Mouse (Mus musculus) limb, embryonic 13.5 days (tissue): ENCODE results near the gene Rbm48. TPM values are rescaled to one million over a fixed set of nuclear protein-coding genes. Genes with fewer than 3 reads are reported as not detected.
A peak's percentile ranks its signal among the peaks of the same experiment; 100 is the strongest.
"Not testable (repeated sequence)": the region's sequence is repeated elsewhere in the genome, so short reads cannot be mapped to it uniquely, and the experiment has no call there.

Experiments
- ATAC-seq: fragments of 200-750 bp; cut with Nextera tagmentation; 2 replicates; pipeline ENCODE4 v1.8.0; 2017; ENCODE audit warnings: low read depth, moderate number of reproducible peaks, moderate TSS enrichment; ENCODE audit not compliant: low FRiP score
- H3K27ac ChIP-seq: fragments of 300-500 bp; sonication (generic); 2 replicates; pipeline ENCODE4 v1.5.1; 2015; ENCODE audit warnings: inconsistent platforms, mild to moderate bottlenecking, moderate library complexity
- H3K27me3 ChIP-seq: fragments of 300-500 bp; sonication (generic); 2 replicates; pipeline ENCODE4 v1.6.1; 2015; ENCODE audit warnings: mild to moderate bottlenecking, inconsistent platforms
- H3K36me3 ChIP-seq: fragments of 300-500 bp; sonication (generic); 2 replicates; pipeline ENCODE4 v1.6.1; 2015; ENCODE audit warnings: inconsistent platforms, mild to moderate bottlenecking, moderate library complexity
- H3K4me1 ChIP-seq: fragments of 300-500 bp; sonication (generic); 2 replicates; pipeline ENCODE4 v1.6.1; 2015; ENCODE audit warnings: inconsistent platforms
- H3K4me2 ChIP-seq: fragments of 300-500 bp; sonication (generic); replicated peaks from 2 replicates; pipeline ENCODE4 v1.6.1; 2015; ENCODE audit warnings: inconsistent platforms, mild to moderate bottlenecking, moderate library complexity
- H3K4me3 ChIP-seq: fragments of 300-500 bp; sonication (generic); 2 replicates; pipeline ENCODE4 v1.5.1; 2015; ENCODE audit warnings: moderate library complexity, mild to moderate bottlenecking, inconsistent platforms
- H3K9ac ChIP-seq: fragments of 300-500 bp; sonication (generic); 2 replicates; pipeline ENCODE4 v1.6.1; 2015; ENCODE audit warnings: mild to moderate bottlenecking, inconsistent platforms
- H3K9me3 ChIP-seq: fragments of 300-500 bp; sonication (generic); 2 replicates; pipeline ENCODE4 v1.6.1; 2016; ENCODE audit warnings: inconsistent platforms
- WGBS: fragments of 180-500 bp; shearing (Covaris S2); methylation state at CpG from one replicate; pipeline ENCODE4 v1.1.7; 2015; 5-methylcytosine and 5-hydroxymethylcytosine counted together
- polyA plus RNA-seq: library from polyadenylated mRNA; unstranded; fragments of >200 nt; fragmentation: Nextera tagmentation; extraction: Ambion mirVana; gene quantifications from 2 replicates; pipeline ENCODE4 v1.2.1, GENCODE M21; 2015

Gene Rbm48
- polyA plus RNA-seq = 14.2 and 17.4 TPM in 2 replicates

DNA sequence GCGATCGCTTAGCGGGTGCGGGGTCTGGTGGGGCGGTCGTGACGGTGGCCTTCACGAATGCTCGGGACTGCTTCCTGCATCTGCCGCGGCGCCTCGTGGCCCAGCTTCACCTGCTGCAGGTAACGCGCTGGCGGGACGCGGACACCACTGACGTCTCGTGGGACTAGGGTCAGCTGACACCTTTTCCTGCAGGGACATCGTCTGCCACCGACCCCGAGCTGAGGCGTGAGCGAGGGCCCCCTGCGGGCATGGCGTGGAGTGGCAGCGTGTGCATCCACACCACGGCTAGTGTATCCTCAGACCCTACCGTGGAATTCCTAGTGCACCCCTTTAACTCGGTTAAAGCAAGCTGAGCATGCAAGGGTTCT, at the start of gene Rbm48:
Rbm48 (minus strand) TSS at position 187 of the 368 bp plus-strand sequence.
- H3K9ac ChIP-seq = peak within 1 kb of the TSS; percentile 79
- H3K4me1 ChIP-seq = peaks cover 16% of the 10 kb centered on the region
- peak within 1 kb of the TSS; percentile 58; the same call in 1 of the 2 replicates for H3K27ac ChIP-seq
- H3K27me3 ChIP-seq = no peaks in the 10 kb centered on the region
- peak within 1 kb of the TSS; percentile 83 for H3K4me3 ChIP-seq
- no peaks in the 10 kb centered on the region for H3K9me3 ChIP-seq
- WGBS = 0% methylated on average over 31 of the region's 31 CpGs
- peak within 1 kb of the TSS; percentile 89 for H3K4me2 ChIP-seq
- ATAC-seq = peak; percentile 86
- H3K36me3 ChIP-seq = peaks cover 9% of the 10 kb centered on the region

DNA sequence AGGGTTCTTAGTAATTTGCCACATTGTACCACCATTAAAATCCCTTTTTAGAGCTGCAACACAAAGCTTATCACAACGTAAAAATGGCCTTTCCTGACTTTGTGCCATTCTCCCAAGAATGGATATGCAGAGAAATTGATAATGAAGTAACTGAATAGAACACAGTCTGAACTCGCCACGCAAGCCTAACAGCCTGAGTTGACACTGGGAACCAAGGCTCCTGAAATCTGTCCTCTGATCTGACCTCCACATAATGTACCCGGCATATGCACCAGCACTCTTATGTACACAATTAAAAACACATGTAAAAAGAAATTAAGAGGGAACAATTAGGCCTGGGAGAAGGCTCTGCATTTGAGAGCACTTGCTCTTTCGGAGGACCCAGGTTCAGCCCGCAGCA, 48.9 kb upstream of the Rbm48 start:
- Histone ChIP-seq H3K9me3 (no peaks in the 10 kb centered on the region), H3K4me1 (peaks cover 11% of the 10 kb centered on the region), H3K27me3 (no peaks in the 10 kb centered on the region), H3K36me3 (peaks cover 37% of the 10 kb centered on the region), H3K27ac (no peak overlapping the region), H3K4me3 (no peak overlapping the region), H3K9ac (peak overlapping the region; percentile 21; the same call in 1 of the 2 replicates), H3K4me2 (peak overlapping the region; percentile 12)
- no peak for ATAC-seq
- WGBS = 50% methylated on average over 6 of the region's 6 CpGs

DNA sequence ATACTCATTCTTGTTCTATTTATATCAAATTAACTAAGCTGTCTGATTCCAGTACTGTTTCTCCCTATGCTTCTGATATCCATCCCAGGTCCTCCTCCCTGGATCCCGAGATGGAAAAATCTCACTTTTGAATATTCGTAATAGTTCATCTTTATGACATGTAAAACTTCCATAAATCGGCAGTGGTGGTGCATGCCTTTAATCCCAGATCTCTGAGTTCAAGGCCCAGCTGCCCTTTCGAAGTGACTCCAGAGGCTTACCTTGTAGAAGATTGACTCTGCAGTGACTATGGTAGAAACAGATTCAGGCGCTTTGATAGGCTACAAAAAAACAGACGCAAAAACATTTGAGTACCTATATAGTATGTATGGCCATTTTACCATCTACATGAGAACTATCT, 48.2 kb upstream of the Rbm48 start:
- Histone ChIP-seq H3K9ac (no peak overlapping the region), H3K36me3 (peaks cover 40% of the 10 kb centered on the region), H3K4me3 (no peak overlapping the region), H3K27ac (no peak overlapping the region), H3K27me3 (no peaks in the 10 kb centered on the region), H3K4me1 (peaks cover 11% of the 10 kb centered on the region), H3K9me3 (no peaks in the 10 kb centered on the region), H3K4me2 (no peak overlapping the region)
- WGBS = 90% methylated on average over 6 of the region's 6 CpGs
- ATAC-seq = no peak

DNA sequence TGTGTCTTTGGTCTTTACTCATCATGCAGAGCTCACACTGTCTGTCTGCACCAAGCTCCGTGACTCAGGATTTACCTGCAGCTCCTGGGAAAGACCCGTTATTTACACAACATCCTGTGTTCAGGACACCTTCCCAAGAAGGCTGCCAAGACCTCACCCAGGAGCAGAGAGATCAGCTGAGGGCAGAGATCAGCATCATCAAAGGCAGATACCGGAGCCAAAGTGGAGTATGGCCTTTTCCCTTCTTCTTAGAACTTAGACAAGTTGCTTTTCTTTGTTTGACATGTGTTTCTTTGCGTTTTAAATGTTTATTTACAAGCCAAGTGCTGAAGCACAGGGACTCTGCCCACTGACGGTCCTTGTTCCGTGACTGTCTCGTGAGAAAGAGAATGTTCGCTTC, 38.9 kb upstream of the Rbm48 start:
- ATAC-seq = no peak
- H3K9me3 ChIP-seq = no peaks in the 10 kb centered on the region
- WGBS = 80% methylated on average over 8 of the region's 8 CpGs

DNA sequence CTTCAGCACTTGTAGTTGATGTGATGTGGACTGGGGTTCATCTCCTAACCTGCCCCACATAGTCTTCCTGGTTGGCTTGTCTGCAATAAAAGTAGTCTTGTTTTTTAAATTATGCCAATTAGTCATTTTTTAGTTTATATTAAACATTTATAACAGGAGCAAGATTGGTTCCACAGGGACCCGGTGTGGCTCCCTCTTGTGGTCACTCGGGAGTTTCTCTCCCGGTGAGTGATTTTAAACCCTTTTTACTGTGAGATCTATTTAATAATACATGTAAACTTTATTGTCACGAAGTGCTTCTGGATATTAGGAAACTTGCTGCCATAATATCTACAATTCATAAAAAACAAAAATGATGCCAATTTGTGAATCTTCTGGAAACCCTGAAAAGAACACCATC, 37.6 kb upstream of the Rbm48 start:
- ATAC-seq = no peak
- Histone ChIP-seq H3K9ac (no peak overlapping the region), H3K9me3 (no peaks in the 10 kb centered on the region), H3K27ac (no peak overlapping the region), H3K4me1 (peaks cover 8% of the 10 kb centered on the region), H3K4me2 (no peak overlapping the region), H3K36me3 (peaks cover 29% of the 10 kb centered on the region), H3K27me3 (no peaks in the 10 kb centered on the region), H3K4me3 (no peak overlapping the region)
- WGBS = 69% methylated on average over 4 of the region's 4 CpGs

More for the DNA sequence above, 38.9 kb upstream of the Rbm48 start:
- H3K27me3 ChIP-seq = no peaks in the 10 kb centered on the region
- no peak overlapping the region for H3K4me2 ChIP-seq
- peaks cover 24% of the 10 kb centered on the region for H3K36me3 ChIP-seq
- no peak overlapping the region for H3K4me3 ChIP-seq
- H3K27ac ChIP-seq = no peak overlapping the region
- H3K4me1 ChIP-seq = peaks cover 8% of the 10 kb centered on the region
- H3K9ac ChIP-seq = no peak overlapping the region

DNA sequence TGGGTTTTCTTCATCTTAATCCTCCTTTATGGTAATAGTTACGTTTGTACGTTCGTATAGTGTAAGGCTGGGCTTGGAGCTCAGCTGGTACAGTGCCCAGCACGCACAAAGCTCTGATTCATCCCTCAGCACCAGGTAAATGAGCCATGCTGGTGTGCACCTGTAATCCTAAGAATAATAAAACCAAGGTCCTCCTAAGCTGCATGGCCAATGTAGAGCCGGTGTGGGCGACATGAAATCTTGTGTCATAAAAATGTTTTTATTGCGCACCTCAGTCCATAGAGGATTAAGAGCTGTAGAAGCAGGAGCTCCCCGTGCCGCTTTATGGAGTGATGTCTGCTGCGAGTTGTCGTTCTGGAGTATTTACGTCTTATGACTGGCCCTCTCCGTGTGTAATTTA, 36.9 kb upstream of the Rbm48 start:
- H3K4me2 ChIP-seq = no peak overlapping the region
- no peak overlapping the region for H3K9ac ChIP-seq
- peak; percentile 59; the same call in 1 of the 2 replicates for ATAC-seq
- no peaks in the 10 kb centered on the region for H3K27me3 ChIP-seq
- H3K4me1 ChIP-seq = peaks cover 8% of the 10 kb centered on the region
- no peaks in the 10 kb centered on the region for H3K9me3 ChIP-seq
- peaks cover 29% of the 10 kb centered on the region for H3K36me3 ChIP-seq
- no peak overlapping the region for H3K4me3 ChIP-seq
- WGBS = 72% methylated on average over 13 of the region's 13 CpGs
- H3K27ac ChIP-seq = no peak overlapping the region

DNA sequence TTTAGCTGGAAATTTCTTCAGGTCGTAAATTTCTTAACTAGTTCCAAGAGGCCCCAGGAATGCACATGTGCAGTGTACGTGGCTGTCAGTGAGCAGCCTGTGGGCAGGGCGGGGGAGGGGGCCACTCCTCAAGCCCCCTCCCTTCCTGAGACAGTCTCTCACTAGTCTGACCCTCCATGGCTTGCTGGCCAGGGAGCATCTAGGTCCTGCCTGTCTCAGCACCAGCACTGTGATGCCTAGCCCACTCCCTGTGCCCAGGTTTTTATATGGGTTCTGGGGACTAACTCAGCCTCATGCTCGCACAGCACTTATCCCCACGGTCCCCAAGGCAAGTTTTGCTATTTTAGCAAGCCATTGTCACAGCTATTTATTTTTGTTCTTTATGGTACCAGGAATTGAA, 35.9 kb upstream of the Rbm48 start:
- peaks cover 32% of the 10 kb centered on the region for H3K36me3 ChIP-seq
- ATAC-seq = no peak
- H3K27me3 ChIP-seq = no peaks in the 10 kb centered on the region
- H3K4me2 ChIP-seq = no peak overlapping the region
- H3K9me3 ChIP-seq = no peaks in the 10 kb centered on the region
- no peak overlapping the region for H3K27ac ChIP-seq
- H3K9ac ChIP-seq = no peak overlapping the region
- H3K4me1 ChIP-seq = peaks cover 8% of the 10 kb centered on the region
- H3K4me3 ChIP-seq = no peak overlapping the region
- 49% methylated on average over 5 of the region's 5 CpGs for WGBS

DNA sequence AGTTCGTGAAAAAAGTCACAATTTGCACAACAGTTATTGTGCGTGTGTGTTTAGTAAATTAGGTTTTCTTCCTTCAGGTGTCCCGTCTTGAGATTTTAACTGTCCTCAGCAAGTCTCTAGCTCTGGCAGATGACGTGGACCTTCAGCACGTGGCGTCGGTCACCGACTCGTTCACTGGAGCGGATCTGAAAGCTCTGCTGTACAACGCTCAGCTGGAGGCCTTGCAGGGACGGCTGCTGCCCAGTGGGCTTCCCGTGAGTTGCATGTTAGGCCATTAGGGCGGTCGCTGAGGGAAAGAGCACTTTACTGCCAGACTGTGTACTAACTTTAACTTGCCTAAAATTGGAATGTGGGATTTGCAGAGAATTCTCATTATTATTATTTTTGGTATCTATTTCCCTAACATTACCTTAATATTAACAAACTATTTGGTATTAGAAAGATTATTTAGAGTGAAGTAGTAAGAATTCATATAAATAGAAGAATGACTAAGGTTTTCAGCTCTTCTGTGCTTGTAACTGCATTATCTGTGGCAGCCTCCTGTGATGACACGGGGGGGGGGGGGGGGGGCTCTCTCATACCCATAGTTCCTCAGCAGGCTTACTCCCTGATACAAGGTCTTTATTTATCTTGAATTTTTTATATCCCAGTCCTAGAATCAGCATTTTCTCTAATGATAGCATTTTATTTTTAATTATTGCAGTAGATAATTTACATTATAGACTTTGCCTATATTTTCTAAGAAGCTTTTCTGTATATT, 35.3 kb upstream of the Rbm48 start:
- Histone ChIP-seq H3K36me3 (peaks cover 37% of the 10 kb centered on the region), H3K9me3 (no peaks in the 10 kb centered on the region), H3K9ac (no peak overlapping the region), H3K27ac (no peak overlapping the region), H3K4me1 (peaks cover 8% of the 10 kb centered on the region), H3K27me3 (no peaks in the 10 kb centered on the region), H3K4me3 (no peak overlapping the region), H3K4me2 (no peak overlapping the region)
- WGBS = 53% methylated on average over 16 of the region's 16 CpGs
- ATAC-seq = no peak

DNA sequence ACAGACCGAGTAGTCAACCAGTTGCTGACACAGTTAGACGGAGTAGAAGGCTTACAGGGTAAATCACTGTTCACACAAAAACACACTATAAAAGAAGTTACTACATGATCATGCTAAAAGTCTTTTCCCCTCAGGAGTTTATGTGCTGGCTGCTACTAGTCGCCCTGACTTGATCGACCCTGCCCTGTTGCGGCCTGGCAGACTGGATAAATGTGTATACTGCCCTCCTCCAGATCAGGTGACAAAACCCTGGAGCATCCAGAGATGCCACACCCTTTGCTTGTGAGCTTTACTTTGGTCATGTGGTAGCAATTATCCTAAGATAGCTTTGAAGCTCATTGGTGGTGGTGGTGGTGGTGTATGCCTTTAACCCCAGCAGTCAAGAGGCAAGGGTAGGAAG, 33.7 kb upstream of the Rbm48 start:
- Histone ChIP-seq H3K9me3 (no peaks in the 10 kb centered on the region), H3K4me2 (no peak overlapping the region), H3K36me3 (peaks cover 49% of the 10 kb centered on the region), H3K4me1 (peaks cover 8% of the 10 kb centered on the region), H3K4me3 (no peak overlapping the region), H3K27ac (no peak overlapping the region), H3K9ac (no peak overlapping the region), H3K27me3 (no peaks in the 10 kb centered on the region)
- 79% methylated on average over 5 of the region's 5 CpGs for WGBS
- ATAC-seq = no peak

DNA sequence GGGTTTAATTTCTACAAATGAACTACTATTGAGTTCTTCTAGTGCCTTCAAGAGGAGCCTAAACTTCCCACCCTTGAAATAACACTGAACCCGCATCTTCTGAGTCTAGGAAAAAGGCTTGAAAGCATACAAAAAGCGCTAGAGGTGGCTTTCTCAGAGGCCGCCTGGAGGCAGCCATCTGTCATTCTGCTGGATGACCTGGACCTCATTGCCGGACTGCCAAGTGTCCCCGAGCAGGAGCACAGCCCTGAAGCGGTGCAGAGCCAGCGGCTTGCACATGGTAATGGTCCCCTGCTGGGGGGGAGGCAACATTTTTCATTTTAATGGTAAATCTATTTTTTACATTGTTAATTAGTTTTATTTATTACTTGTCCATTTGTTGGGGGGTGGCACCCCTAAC, 24.1 kb upstream of the Rbm48 start:
- Histone ChIP-seq H3K4me2 (no peak overlapping the region), H3K9ac (no peak overlapping the region), H3K27ac (no peak overlapping the region), H3K4me3 (no peak overlapping the region), H3K36me3 (peaks cover 63% of the 10 kb centered on the region), H3K9me3 (no peaks in the 10 kb centered on the region), H3K4me1 (no peaks in the 10 kb centered on the region), H3K27me3 (no peaks in the 10 kb centered on the region)
- no peak for ATAC-seq
- WGBS = 87% methylated on average over 7 of the region's 7 CpGs

DNA sequence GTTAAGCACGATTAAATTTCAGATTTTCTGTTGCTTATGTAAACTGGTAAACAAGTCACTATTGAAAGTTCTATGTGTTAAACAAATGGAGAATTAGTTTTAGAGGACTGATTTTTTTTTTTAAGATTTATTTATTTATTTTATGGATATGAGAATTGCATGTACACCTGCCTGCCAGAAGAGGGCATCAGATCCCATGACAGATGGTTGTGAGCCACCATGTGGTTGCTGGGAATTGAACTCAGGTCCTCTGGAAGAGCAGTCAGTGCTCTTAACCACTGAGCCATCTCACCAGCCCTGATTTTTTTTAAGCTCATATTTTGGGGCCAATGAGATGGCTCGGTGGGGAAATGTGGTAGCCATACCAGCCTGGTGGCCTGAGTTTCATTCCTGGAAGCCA, 15.4 kb upstream of the Rbm48 start:
- H3K36me3 ChIP-seq = peaks cover 58% of the 10 kb centered on the region
- not testable (repeated sequence) for H3K4me2 ChIP-seq, H3K27me3 ChIP-seq, H3K4me1 ChIP-seq, H3K9me3 ChIP-seq, H3K9ac ChIP-seq, H3K27ac ChIP-seq, ATAC-seq, H3K4me3 ChIP-seq
- WGBS = 87% methylated on average over 2 of the region's 2 CpGs

DNA sequence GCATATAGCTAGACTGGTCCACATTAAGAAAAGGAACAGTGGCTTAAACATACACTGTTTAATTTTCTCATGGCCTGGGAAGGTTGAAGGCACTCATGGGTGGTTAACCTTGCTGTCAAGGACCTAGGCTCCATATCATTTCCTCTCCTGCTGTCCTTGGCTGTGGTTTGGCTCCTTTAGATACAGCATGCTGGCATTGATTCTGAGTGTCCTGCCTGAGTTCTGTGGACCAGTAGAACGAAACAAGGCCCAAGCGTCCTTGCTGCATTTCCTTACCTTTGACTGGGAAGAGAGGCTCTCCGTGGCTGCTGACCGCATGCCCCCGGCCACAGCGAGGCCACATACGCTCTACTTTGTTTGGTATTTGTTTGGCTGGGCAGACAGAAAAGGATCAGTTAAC, 12.9 kb upstream of the Rbm48 start:
- 95% methylated on average over 7 of the region's 7 CpGs for WGBS
- Histone ChIP-seq H3K4me1 (no peaks in the 10 kb centered on the region), H3K4me2 (no peak overlapping the region), H3K36me3 (peaks cover 57% of the 10 kb centered on the region), H3K4me3 (no peak overlapping the region), H3K27ac (no peak overlapping the region), H3K27me3 (no peaks in the 10 kb centered on the region), H3K9me3 (peaks cover 5% of the 10 kb centered on the region; the same call in 1 of the 2 replicates), H3K9ac (no peak overlapping the region)
- no peak for ATAC-seq

DNA sequence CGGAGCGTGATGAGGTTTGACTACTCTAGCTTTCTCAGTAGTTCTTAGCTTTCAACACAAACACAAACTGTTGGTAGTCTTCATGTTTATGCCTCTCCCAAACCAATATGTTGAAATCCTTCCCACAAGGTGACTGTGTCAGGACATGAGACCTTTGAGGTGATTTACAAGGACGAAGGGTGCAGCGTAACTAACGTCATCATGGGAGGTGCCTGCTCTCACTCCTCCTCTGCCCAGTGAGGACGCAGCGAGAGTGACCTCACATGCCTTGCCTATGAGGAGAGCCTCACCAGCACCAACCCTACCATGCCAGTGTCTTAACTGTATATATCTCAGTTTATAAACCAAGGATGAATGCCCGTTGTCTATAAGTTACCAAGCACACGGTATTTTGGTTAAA, 10.7 kb upstream of the Rbm48 start:
- no peak overlapping the region for H3K4me3 ChIP-seq
- H3K4me2 ChIP-seq = no peak overlapping the region
- 93% methylated on average over 9 of the region's 9 CpGs for WGBS
- no peaks in the 10 kb centered on the region for H3K27me3 ChIP-seq
- peaks cover 54% of the 10 kb centered on the region for H3K36me3 ChIP-seq
- H3K9ac ChIP-seq = no peak overlapping the region
- H3K4me1 ChIP-seq = no peaks in the 10 kb centered on the region
- no peak for ATAC-seq
- peaks cover 3% of the 10 kb centered on the region; the same call in 1 of the 2 replicates for H3K9me3 ChIP-seq
- no peak overlapping the region for H3K27ac ChIP-seq
